Mouse (Mus musculus): ENCODE measurements around the gene Zfp143. TPM values are rescaled to one million over a fixed set of nuclear protein-coding genes. Genes with fewer than 3 reads are reported as not detected.
"Not testable (repeated sequence)": the region's sequence is repeated elsewhere in the genome, so short reads cannot be mapped to it uniquely, and the experiment has no call there.

Gene Zfp143
- total RNA-seq, 2 experiments from 2014 or later: 9.7 to 10.9 TPM

- DNase-seq: peak; percentile 99 to 100
- intact Hi-C loops (cut with DNase I): loop anchor here (5.0 kb wide), 2 partner anchors 36 to 59 kb away; partner anchors contain the start of gene Zfp143
Measured at GRCm38 (mm10) chr7:110121516-110122288, 60.7 kb downstream of the Zfp143 start, which contains the start of gene Wee1. TSS of gene Wee1 (plus strand) at chr7:110122046.

GRCm38 (mm10) chr7:110122289-110122564, 61.2 kb downstream of the Zfp143 start:
- DNase-seq: no peak
- intact Hi-C loops (cut with DNase I): loop anchor here (5.0 kb wide), 2 partner anchors 35 to 60 kb away; partner anchors contain the start of gene Zfp143

GRCm38 (mm10) chr7:110122565-110123422, 61.8 kb downstream of the Zfp143 start:
- peak; percentile 77 to 82 for DNase-seq
- intact Hi-C loops (cut with DNase I): loop anchor here (5.0 kb wide), 2 partner anchors 35 to 60 kb away; partner anchors contain the start of gene Zfp143

DNA sequence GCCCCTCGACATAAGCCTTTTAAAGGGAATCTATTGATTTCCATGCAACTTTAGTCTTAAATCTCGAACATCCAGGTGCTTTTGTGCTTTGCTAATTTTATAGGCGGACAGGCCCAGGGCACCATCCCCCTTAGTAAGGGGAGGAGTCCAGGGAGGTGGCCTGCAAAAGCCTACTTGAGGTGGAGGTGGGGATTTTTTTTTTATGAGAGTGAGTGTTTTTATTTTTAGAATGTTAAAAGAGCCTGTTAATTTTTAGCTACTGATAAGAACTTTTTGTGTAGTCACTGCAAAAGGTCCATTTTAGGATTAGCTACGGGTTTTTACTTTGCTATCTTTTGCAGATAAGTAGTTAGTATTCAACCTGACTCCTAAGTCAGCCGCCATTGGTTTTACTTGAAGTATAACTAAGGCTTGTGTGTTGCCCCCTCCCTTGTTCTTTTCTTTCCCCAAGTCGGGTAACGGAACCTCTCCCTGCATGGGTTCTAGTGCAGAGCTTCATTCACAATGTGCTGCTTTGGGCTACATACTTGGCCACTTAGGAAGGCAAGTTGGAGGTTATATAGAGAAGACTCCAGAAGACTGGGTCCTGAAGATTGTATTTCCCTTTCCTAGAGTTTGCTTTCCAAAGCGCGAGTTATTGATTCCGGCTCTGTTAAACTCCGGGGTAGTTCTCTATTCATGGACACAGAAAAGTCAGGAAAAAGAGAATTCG, 63.0 kb downstream of the Zfp143 start:
- intact Hi-C loops (cut with DNase I): loop anchor here (5.0 kb wide), 2 partner anchors 33 to 62 kb away; partner anchors contain the start of gene Zfp143

GRCm38 (mm10) chr7:110128566-110128965, 67.5 kb downstream of the Zfp143 start:
- intact Hi-C loops (cut with DNase I): no loop called here
- DNase-seq: no peak

More for the DNA sequence above, 63.0 kb downstream of the Zfp143 start:
- peak in 1 of 2 experiments; percentile 17 for DNase-seq

DNA sequence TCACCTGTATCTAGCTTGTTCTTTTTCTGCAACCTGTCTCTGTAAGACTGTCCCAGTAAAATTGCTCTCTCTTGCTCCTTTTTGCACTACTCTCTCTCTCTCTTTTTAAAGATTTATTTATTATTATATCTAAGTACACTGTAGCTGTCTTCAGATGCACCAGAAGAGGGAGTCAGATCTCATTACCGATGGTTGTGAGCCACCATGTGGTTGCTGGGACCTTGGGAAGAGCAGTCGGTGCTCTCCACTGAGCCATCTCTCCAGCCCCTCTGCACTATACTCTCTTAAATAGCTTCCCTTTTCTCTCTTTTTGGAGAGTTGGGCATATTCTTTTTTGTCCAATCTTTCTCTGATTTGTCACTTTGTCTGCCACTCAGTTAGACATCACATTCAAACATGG, 71.3 kb downstream of the Zfp143 start:
- DNase-seq; intact Hi-C loops (cut with DNase I): not testable (repeated sequence)

GRCm38 (mm10) chr7:110133988-110134387, 73.0 kb downstream of the Zfp143 start:
- intact Hi-C loops (cut with DNase I): no loop called here
- DNase-seq: no peak

GRCm38 (mm10) chr7:110138538-110138937, 77.5 kb downstream of the Zfp143 start:
- DNase-seq: no peak
- intact Hi-C loops (cut with DNase I): no loop called here

DNA sequence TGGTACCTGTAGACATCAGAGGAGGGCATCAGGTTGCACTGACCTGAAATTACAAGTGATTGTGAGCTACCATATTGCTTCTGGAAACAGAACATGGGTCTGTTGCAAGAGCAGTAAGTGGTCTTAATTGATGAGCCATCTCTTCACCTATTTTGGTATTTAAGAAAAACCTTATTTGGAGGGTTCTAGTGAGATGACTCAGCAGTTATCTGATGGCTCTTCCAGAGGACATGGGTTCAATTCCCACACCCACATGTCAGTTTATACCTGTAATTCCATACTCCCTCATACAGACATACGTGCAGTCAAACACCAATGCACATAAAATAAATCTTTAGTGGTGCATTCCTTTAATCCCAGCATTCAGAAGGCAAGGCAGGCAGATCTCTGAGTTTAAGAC, 82.8 kb downstream of the Zfp143 start:
- DNase-seq: no peak
- intact Hi-C loops (cut with DNase I): no loop called here

Other genes with a start within 250 kb of the Zfp143 start
- 10 to 100 TPM; 15.4 to 15.6 TPM for gene Scube2, start 195.5 kb upstream of the Zfp143 start, total RNA-seq (2021)
- gene Dennd5a, start 100.7 kb upstream of the Zfp143 start, total RNA-seq (2021): 100 to 1,000 TPM; 151 to 158 TPM
- 10 to 100 TPM; 46.6 to 47.7 TPM for gene Tmem41b, start 74.3 kb upstream of the Zfp143 start, total RNA-seq (2021)
- 10 to 100 TPM; 85.3 to 98.7 TPM for gene Ipo7, start 42.9 kb upstream of the Zfp143 start, total RNA-seq (2021)
- gene Wee1, start 60.8 kb downstream of the Zfp143 start, total RNA-seq (2021): 10 to 100 TPM; 15.5 to 17.9 TPM
- gene Swap70, start 160.5 kb downstream of the Zfp143 start, total RNA-seq (2021): 10 to 100 TPM; 16.0 to 17.3 TPM